Mouse (Mus musculus) embryo, embryonic 10 days (tissue): ENCODE data around the gene Ugt1a9.
"Not testable (repeated sequence)": the region's sequence is repeated elsewhere in the genome, so short reads cannot be mapped to it uniquely, and the experiment has no call there.

Source experiments
- DNase-seq: peaks from one replicate; pipeline ENCODE4 v3.0.0-alpha.2; 2015; ENCODE audit warnings: low spot score

Ugt1a9 gene

DNA sequence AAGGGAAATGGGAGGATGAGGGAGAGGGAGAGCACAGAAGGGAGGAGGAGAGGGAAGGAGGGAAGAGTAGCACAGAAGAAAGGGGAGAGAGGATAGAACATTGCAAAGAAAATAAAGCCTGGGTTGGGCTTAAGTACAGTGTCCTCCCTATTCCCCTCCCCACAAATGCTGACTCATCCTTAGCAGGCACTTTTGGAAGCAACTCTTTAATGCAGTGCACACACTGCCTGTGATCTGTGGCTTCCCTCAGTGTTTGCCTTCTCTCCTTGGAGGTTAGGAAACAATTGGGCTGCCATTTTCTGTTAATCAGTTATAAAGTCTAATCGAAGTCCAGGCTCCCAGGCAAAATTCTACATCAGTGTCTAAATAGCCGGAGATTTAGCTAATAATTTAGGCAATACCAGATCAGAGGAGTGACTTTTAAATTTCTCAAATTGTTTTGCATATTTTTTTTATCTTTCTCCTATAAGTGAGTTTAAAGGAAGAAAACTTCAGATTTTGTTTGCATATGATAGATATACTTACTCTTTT, 38.5 kb downstream of the Ugt1a9 start:
- not testable (repeated sequence) for DNase-seq

- not testable (repeated sequence) for DNase-seq
Measured at GRCm38 (mm10) chr1:88109604-88110003, 39.0 kb downstream of the Ugt1a9 start.

DNA sequence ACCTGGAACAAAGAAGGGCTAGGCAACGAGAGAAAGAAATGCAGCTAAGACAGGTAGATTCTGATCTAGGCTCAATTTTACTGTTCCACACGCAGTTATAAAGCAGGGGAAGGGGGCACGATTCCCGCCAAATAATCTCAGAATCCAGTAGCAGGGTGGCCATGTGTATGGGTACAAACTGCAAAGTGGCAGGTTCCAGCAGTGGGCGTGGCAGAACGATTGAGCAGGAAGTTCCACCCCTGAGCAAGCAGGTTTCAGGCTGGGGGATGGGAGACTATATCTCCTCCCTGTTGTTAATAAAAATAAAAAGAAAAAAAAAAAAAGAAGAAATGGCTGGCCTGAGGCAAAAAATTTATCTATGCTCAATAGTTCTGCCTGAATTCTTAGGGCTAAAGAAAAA, 42.2 kb downstream of the Ugt1a9 start:
- not testable (repeated sequence) for DNase-seq

DNA sequence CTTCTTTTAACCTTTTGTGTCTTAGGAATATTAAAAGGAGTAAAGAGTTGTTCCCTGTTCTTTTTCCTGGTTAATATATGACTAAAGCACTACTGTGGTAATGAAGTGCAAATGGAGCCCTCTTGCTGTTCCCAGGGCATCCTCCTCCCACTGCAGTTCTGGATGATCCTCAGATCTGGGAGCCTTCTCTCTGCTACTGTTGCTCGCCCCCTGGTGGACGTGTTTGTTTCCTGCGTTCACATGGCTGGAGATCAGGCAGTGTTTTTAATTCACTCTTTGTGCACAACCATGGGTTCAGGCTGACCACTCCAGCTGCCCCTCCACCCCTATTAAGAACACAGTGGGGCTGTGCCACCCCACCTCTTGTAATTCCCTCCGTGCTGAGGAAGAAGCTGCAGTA, 50.0 kb downstream of the Ugt1a9 start:
- not testable (repeated sequence) for DNase-seq

- DNase-seq: peak; percentile 14
Measured at GRCm38 (mm10) chr1:88121521-88121920, 50.9 kb downstream of the Ugt1a9 start.

DNA sequence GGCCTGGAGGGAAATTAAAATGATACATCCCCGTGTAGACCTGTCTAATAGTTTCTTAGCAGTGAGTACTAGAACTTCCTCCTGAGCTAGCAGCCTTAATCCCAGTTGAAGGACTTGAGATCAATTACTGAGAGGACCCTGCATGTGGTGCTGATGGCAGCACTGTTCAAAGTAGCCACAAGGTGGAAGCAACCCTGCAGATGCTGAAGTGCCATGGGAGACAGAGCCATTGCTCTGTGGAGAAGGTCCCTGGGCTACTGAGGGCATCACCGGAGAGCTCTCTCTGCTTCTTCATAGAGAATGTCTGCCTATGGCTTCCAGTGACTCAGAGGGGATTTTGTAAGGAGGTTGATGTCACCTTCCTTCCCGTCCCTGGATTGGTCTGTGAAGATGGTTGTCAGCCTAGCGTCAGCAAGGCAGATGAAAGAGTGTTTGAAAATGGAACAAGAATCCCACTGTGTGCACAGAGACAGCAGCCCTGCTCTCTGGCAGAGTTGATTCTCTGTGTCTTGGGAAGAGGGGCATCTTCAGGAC, 55.3 kb downstream of the Ugt1a9 start:
- DNase-seq: not testable (repeated sequence)

- not testable (repeated sequence) for DNase-seq
Measured at GRCm38 (mm10) chr1:88129091-88129490, 58.5 kb downstream of the Ugt1a9 start.

- not testable (repeated sequence) for DNase-seq
Measured at GRCm38 (mm10) chr1:88130223-88130622, 59.6 kb downstream of the Ugt1a9 start.

GRCm38 (mm10) chr1:88133908-88134456, 63.4 kb downstream of the Ugt1a9 start:
- DNase-seq: no peak

DNA sequence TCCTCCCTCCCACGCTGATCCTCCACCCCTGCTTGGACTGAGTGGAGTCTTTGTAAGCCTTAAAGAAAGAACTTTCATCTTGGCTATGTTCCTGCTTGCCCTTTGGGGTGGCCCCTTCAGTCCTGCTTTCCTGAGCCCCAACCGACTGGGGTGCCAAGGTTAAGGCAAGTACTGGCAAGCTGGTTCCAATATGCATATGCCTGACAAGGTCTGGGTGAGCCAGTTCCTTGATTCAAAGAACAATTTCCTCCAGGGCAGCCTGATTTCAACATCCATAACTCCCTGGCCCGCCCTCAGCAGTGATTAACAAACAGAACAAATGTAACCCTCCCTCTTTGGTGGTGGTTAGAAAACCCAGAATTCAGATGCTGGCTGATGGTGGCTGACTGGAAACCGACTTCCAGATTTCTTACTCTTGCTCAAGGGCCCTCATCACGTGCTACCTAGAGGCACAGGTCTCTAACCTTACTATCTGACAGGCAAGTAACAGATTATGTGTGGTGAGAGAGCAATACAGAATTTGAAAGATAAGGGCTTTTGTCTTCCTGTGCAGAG, 63.9 kb downstream of the Ugt1a9 start, which contains the start of gene Ugt1a6a:
Ugt1a6a (plus strand) TSS at position 353 of the 555 bp plus-strand sequence.
- DNase-seq: not testable (repeated sequence)

- not testable (repeated sequence) for DNase-seq
Measured at GRCm38 (mm10) chr1:88135229-88135904, 64.8 kb downstream of the Ugt1a9 start.

- DNase-seq: no peak
Measured at GRCm38 (mm10) chr1:88136646-88137045, 66.0 kb downstream of the Ugt1a9 start.

- no peak for DNase-seq
Measured at GRCm38 (mm10) chr1:88137264-88137663, 66.7 kb downstream of the Ugt1a9 start.

DNA sequence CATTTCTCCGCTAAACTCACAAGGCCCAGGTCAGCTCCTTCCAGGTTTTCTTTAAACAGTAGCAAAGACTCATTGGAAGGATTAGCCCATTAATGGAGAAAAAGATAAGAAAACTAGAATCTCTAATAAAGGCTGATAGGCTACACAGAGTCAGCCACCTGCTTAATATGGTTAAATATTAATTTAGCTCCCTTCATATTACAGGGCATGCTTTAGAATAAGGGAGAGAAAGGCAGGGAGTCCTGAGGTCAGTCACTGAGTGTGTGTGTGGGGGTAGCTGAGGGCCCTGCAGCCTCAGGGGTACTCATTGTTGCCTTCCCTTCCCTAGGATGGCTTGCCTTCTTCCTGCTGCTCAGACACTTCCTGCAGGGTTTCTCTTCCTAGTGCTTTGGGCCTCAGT, 67.5 kb downstream of the Ugt1a9 start:
- no peak for DNase-seq

DNA sequence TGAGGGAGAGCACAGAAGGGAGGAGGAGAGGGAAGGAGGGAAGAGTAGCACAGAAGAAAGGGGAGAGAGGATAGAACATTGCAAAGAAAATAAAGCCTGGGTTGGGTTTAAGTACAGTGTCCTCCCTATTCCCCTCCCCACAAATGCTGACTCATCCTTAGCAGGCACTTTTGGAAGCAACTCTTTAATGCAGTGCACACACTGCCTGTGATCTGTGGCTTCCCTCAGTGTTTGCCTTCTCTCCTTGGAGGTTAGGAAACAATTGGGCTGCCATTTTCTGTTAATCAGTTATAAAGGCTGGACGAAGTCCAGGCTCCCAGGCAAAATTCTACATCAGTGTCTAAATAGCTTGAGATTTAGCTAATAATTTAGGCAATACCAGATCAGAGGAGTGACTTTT, 69.9 kb downstream of the Ugt1a9 start:
- not testable (repeated sequence) for DNase-seq

DNA sequence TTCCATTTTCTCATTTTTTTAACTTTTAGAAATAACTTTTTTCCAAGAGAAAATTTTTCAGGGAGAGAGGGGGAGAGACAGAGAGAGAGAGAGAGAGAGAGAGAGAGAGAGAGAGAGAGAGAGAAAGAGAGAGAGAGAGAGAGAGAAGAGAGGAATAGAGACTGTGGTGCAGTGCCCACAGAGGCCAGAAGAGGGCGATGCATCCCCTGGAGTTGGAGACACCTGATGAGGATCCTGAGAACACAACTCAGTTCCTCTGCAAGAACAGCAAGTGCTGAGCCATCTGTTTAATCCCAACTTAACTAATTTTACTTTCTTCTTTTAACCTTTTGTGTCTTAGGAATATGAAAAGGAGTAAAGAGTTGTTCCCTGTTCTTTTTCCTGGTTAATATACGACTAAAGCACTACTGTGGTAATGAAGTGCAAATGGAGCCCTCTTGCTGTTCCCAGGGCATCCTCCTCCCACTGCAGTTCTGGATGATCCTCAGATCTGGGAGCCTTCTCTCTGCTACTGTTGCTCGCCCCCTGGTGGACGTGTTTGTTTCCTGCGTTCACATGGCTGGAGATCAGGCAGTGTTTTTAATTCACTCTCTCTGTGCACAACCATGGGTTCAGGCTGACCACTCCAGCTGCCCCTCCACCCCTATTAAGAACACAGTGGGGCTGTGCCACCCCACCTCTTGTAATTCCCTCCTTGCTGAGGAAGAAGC, 73.5 kb downstream of the Ugt1a9 start:
- DNase-seq: peak; percentile 51

DNA sequence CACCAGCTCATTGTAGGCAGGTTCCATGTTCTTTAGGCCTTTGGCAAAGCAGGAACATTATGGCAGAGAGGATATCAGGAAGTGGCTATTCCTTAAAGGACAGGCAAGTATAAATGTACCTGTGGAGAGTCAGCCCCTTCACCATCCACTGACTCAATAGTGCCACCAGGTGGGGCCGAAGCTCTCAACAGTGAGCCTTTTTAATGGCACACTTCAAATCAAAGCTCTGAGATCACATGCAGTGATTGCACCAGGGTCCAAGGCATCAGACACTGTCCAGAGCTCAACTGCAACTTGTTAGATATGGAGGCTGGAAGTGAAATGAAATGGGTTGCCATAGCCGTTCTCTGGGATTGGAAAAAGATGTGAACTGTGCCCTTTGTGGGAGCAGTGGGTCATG, 74.7 kb downstream of the Ugt1a9 start:
- peak; percentile 40 for DNase-seq

DNA sequence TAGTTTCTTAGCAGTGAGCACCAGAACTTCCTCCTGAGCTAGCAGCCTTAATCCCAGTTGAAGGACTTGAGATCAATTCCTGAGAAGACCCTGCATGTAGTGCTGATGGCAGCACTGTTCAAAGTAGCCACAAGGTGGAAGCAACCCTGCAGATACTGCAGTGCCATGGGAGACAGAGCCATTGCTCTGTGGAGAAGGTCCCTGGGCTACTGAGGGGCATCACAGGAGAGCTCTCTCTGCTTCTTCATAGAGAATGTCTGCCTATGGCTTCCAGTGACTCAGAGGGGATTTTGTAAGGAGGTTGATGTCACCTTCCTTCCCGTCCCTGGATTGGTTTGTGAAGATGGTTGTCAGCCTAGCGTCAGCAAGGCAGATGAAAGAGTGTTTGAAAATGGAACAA, 79.5 kb downstream of the Ugt1a9 start:
- peak; percentile 20 for DNase-seq

DNA sequence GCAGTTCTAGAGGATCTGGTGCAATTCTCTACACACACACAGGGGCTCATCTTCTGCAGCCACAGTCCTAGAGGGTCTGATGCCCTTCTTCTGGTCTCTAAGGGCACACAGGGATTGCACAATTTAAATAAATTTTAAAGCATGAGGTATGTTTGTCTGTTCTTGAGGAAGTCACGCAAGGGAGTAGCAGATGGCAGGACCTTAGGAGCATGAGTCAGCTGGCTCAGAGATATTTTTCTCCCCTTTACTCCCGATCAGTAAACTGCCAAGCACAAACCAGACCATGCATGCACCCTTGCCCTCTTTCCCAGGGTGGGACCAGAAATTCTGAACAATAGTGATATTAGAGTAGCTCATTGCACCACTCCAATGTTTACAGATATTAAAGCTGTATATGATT, 87.8 kb downstream of the Ugt1a9 start:
- DNase-seq: no peak

- DNase-seq: no peak
Measured at GRCm38 (mm10) chr1:88165711-88166110, 95.1 kb downstream of the Ugt1a9 start, which contains the start of gene Ugt1a5. Gene Ugt1a5, plus strand, starts transcription at chr1:88166012.

GRCm38 (mm10) chr1:88172190-88172589, 101.6 kb downstream of the Ugt1a9 start:
- DNase-seq: not testable (repeated sequence)

DNA sequence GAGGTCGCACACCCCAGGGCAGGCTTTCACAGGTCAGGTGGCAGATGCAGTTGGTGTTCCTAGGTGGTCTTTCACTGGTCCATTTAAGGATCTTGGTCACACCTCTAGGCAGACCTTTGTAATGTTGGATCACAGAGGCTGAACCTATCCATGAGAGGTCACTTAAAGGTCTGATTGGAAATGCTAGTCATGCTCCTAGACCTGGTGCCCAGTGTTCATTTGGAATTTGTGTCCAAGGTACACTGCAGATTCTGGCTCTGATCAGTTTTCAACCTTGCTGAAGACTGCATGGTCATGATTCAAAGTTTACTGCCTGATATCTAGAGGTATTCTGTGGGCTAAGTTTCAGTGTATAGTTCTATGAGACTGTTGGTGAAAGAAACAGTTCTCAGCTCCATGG, 109.1 kb downstream of the Ugt1a9 start:
- no peak for DNase-seq
